Mouse (Mus musculus) liver, postnatal 0 days (tissue): ENCODE measurements at regions not wholly inside any gene's neighbourhood (a gene's known extent, or its start where the extent isn't known, plus 50 kb on each side); places are given as distances from the start of the nearest gene placed in this dataset.

ENCODE experiments used
- CTCF ChIP-seq: sonication (generic); IDR thresholded peaks from 2 replicates; pipeline ENCODE4 v1.5.1; 2016; ENCODE audit warnings: antibody characterized with exemption, low read depth
- EP300 ChIP-seq: IDR thresholded peaks from 2 replicates; pipeline ENCODE4 v1.6.1; 2016; ENCODE audit warnings: antibody characterized with exemption, low read depth, mild to moderate bottlenecking

GRCm38 (mm10) chr6:93066553-93067376, 123.5 kb upstream of the Adamts9 start:
- TF ChIP-seq CTCF (no peak), EP300 (no peak)
